Mouse (Mus musculus) heart, postnatal 25 days (tissue): ENCODE measurements around the gene Cacna2d4. TPM values are rescaled to one million over a fixed set of nuclear protein-coding genes. Genes with fewer than 3 reads are reported as not detected.
A peak's percentile ranks its signal among the peaks of the same experiment; 100 is the strongest.

ENCODE experiments used
- DNase-seq: peaks from one replicate; pipeline ENCODE4 v3.0.0; 2022; ENCODE audit warnings: low spot score
- intact Hi-C: fragments of 180-260 bp; cut with DNase I; formaldehyde crosslinking; loops from one replicate; pipeline ENCODE4 v1.15.1; 2025
- total RNA-seq, 2 experiments: library from RNA; stranded (reverse); gene quantifications; 2 replicates each; pipeline ENCODE4 v1.2.3; 2021

Gene Cacna2d4
- total RNA-seq, 2 experiments from 2014 or later = not detected

GRCm38 (mm10) chr6:119373000-119373705 lies 136.8 kb downstream of the Cacna2d4 start:
- intact Hi-C loops = no loop called here
- no peak for DNase-seq

GRCm38 (mm10) chr6:119375035-119375434 lies 138.7 kb downstream of the Cacna2d4 start:
- intact Hi-C loops = no loop called here

GRCm38 (mm10) chr6:119377613-119378012 lies 141.3 kb downstream of the Cacna2d4 start:
- DNase-seq = no peak
- intact Hi-C loops = no loop called here

More at GRCm38 (mm10) chr6:119375035-119375434, 138.7 kb downstream of the Cacna2d4 start:
- no peak for DNase-seq

- intact Hi-C loops = no loop called here
- no peak for DNase-seq
Measured at GRCm38 (mm10) chr6:119378631-119379030, 142.3 kb downstream of the Cacna2d4 start.

GRCm38 (mm10) chr6:119385668-119386067 lies 149.3 kb downstream of the Cacna2d4 start:
- no peak for DNase-seq

GRCm38 (mm10) chr6:119386421-119386820 lies 150.1 kb downstream of the Cacna2d4 start:
- no peak for DNase-seq
- intact Hi-C loops = loop anchor here (5.0 kb wide), 1 partner anchor 41 kb away; no protein-coding TSS in a partner anchor

More at GRCm38 (mm10) chr6:119385668-119386067, 149.3 kb downstream of the Cacna2d4 start:
- intact Hi-C loops = loop anchor here (5.0 kb wide), 1 partner anchor 42 kb away; no protein-coding TSS in a partner anchor

- intact Hi-C loops = loop anchor here (5.0 kb wide), 1 partner anchor 40 kb away; no protein-coding TSS in a partner anchor
- no peak for DNase-seq
Measured at GRCm38 (mm10) chr6:119386821-119387220, 150.5 kb downstream of the Cacna2d4 start.

GRCm38 (mm10) chr6:119387801-119388649 lies 151.7 kb downstream of the Cacna2d4 start:
- intact Hi-C loops = loop anchor here (5.0 kb wide), 1 partner anchor 39 kb away; no protein-coding TSS in a partner anchor
- DNase-seq = no peak

- intact Hi-C loops = loop anchor here (5.0 kb wide), 1 partner anchor 39 kb away; no protein-coding TSS in a partner anchor
- DNase-seq = peak; percentile 89
Measured at GRCm38 (mm10) chr6:119388650-119389012, 152.3 kb downstream of the Cacna2d4 start.

- intact Hi-C loops = loop anchor here (5.0 kb wide), 1 partner anchor 38 kb away; no protein-coding TSS in a partner anchor
- no peak for DNase-seq
Measured at GRCm38 (mm10) chr6:119389089-119389488, 152.8 kb downstream of the Cacna2d4 start.

GRCm38 (mm10) chr6:119390728-119391127 lies 154.4 kb downstream of the Cacna2d4 start:
- intact Hi-C loops = no loop called here
- no peak for DNase-seq

GRCm38 (mm10) chr6:119392836-119393235 lies 156.5 kb downstream of the Cacna2d4 start:
- intact Hi-C loops = no loop called here
- DNase-seq = no peak

- intact Hi-C loops = no loop called here
- DNase-seq = no peak
Measured at GRCm38 (mm10) chr6:119395421-119396308, 159.3 kb downstream of the Cacna2d4 start.

- intact Hi-C loops = no loop called here
- peak; percentile 71 for DNase-seq
Measured at GRCm38 (mm10) chr6:119396309-119396634, 159.9 kb downstream of the Cacna2d4 start.

- intact Hi-C loops = no loop called here
Measured at GRCm38 (mm10) chr6:119399371-119399770, 163.0 kb downstream of the Cacna2d4 start.

GRCm38 (mm10) chr6:119400649-119401048 lies 164.3 kb downstream of the Cacna2d4 start:
- intact Hi-C loops = no loop called here
- no peak for DNase-seq

More at GRCm38 (mm10) chr6:119399371-119399770, 163.0 kb downstream of the Cacna2d4 start:
- DNase-seq = no peak

- DNase-seq = no peak
- intact Hi-C loops = no loop called here
Measured at GRCm38 (mm10) chr6:119401545-119402304, 165.4 kb downstream of the Cacna2d4 start.
